Mouse (Mus musculus) E14TG2a.4 (cell line): ENCODE results near the gene Gm17364.

Experiments used
- CTCF ChIP-seq: conservative IDR thresholded peaks from 2 replicates; pipeline ENCODE4 v1.5.1; 2014; ENCODE audit warnings: low read length
- POU5F1 ChIP-seq: IDR thresholded peaks from 2 replicates; pipeline ENCODE4 v1.6.1; 2014; ENCODE audit warnings: low read length, borderline replicate concordance

- no peak for TF ChIP-seq CTCF
- TF ChIP-seq POU5F1 = no peak
Observed at GRCm38 (mm10) chr13:41273927-41274650, at the start of gene Gm17364.
